Mouse (Mus musculus): ENCODE results near the gene Pax3. TPM values are rescaled to one million over a fixed set of nuclear protein-coding genes. Genes with fewer than 3 reads are reported as not detected.

Pax3 gene
- polyA plus RNA-seq, 1 experiment, result 6.4 TPM

DNA sequence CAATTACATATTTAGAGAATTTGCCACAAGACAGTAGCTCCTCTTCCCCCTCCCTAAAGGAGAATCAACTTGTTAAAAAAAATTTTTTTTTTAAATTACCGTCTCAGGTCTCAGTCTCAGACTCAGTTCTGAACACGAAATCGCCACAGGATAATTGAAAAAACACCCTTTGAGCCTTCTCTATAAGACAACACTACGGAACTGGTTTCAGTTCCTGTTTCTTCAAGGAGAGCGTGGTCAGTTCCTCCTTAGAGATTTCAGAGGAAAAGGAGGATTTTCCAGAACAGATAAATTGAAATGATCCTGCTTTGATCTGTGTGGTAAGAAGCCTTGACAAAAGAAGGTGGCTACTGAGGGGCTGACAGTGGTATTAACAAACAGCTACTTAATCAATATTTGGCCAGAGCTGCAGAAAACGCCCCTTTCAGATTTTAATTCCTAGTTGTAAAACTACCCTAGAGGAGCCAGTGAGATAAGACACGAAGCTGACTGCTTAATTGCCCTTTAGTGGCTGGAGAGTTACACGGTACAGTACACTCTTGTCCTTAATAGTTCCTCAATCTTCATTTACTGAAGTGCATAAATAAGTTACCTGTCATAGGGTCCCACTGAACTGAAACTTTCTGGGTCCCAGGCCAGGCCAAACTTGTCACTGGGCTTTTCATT lies 9.7 kb downstream of the Pax3 start:
- H3K4me3 ChIP-seq (ENCODE audit: insufficient read depth, low read length), result no peak overlapping the region
- no peak for TF ChIP-seq POLR2A (IDR thresholded peaks at IDR 0.05; ENCODE audit: low read depth, low read length)
- no peak for TF ChIP-seq CTCF (IDR thresholded peaks at IDR 0.05; ENCODE audit: borderline replicate concordance, insufficient read depth, low read length)
- H3K4me1 ChIP-seq (ENCODE audit: control insufficient read depth, insufficient read depth, low read length), result 0 out of 2 replicates have a peak, but pooled peaks cover 3% of the 10 kb centered on the region
- H3K27ac ChIP-seq (ENCODE audit: insufficient read depth, low read length), result no peak overlapping the region

DNA sequence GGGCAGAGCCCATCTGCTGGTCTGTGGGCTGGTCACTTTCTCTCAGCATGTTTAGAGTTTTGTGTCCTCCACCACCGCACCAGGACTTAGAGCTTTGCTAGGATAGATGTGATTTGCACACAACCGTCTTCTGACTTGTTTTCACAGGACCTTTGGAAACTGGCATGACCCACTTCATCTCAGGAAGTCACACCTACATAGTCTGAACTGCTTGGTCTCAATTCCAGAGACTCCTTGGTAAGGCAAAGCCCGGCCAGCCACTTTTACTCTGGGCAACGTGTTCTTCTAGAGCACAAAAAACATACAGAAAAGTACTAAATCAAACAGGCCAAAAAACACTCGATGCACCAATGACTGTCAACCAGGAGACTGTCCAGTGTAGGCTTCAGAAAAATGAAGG lies 14.0 kb downstream of the Pax3 start:
- H3K4me3 ChIP-seq (ENCODE audit: insufficient read depth, low read length), result no peak overlapping the region
- no peaks in the 10 kb centered on the region for H3K4me1 ChIP-seq (ENCODE audit: control insufficient read depth, insufficient read depth, low read length)
- TF ChIP-seq CTCF (IDR thresholded peaks at IDR 0.05; ENCODE audit: borderline replicate concordance, insufficient read depth, low read length) (no peak), POLR2A (IDR thresholded peaks at IDR 0.05; ENCODE audit: low read depth, low read length) (no peak)
- no peak overlapping the region for H3K27ac ChIP-seq (ENCODE audit: insufficient read depth, low read length)

DNA sequence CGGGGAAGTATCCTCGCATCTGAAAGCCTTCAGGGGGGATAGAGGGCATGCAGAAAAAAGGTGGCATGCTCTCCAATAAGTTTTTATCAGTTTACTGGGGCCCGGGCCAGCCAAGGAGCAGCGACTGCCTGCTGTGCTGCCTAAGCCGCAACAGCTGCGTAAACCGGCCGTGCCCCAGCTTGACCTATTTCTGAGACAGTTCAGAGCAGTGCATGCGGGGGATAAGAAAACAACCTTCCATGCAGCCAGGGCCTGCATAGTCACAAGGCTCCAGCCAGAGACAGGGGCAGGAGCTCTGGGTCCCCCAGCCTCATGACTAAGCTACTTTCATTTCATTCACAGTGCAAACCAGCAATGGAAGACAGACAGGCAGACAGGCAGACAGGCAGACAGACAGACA lies 15.1 kb downstream of the Pax3 start:
- H3K4me1 ChIP-seq (ENCODE audit: control insufficient read depth, insufficient read depth, low read length), result no peaks in the 10 kb centered on the region
- H3K27ac ChIP-seq (ENCODE audit: insufficient read depth, low read length), result no peak overlapping the region
- TF ChIP-seq POLR2A (IDR thresholded peaks at IDR 0.05; ENCODE audit: low read depth, low read length) (no peak), CTCF (IDR thresholded peaks at IDR 0.05; ENCODE audit: borderline replicate concordance, insufficient read depth, low read length) (no peak)
- no peak overlapping the region for H3K4me3 ChIP-seq (ENCODE audit: insufficient read depth, low read length)

DNA sequence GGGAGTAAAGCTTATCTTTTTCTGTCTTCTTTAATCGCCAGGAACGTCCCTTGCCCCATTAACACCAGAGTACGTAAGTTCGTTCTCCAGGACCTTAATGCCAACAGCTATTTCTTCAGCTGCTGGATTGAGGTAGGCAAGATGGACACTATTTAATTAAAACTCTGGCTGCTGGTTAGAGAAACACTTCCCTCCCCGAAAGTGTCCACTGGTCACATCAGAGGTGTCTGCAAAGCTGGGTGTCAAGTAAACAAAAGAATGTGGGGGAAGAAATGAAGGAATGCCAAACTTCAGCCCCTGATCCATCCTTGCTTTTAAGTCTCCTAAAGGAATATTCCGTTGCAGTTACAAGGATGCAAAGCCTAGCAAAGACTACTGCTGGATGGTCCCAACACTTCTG lies 24.6 kb downstream of the Pax3 start:
- TF ChIP-seq CTCF (IDR thresholded peaks at IDR 0.05; ENCODE audit: borderline replicate concordance, insufficient read depth, low read length), result no peak
- TF ChIP-seq POLR2A (IDR thresholded peaks at IDR 0.05; ENCODE audit: low read depth, low read length), result no peak
- no peaks in the 10 kb centered on the region for H3K4me1 ChIP-seq (ENCODE audit: control insufficient read depth, insufficient read depth, low read length)
- H3K27ac ChIP-seq (ENCODE audit: insufficient read depth, low read length), result no peak overlapping the region

DNA sequence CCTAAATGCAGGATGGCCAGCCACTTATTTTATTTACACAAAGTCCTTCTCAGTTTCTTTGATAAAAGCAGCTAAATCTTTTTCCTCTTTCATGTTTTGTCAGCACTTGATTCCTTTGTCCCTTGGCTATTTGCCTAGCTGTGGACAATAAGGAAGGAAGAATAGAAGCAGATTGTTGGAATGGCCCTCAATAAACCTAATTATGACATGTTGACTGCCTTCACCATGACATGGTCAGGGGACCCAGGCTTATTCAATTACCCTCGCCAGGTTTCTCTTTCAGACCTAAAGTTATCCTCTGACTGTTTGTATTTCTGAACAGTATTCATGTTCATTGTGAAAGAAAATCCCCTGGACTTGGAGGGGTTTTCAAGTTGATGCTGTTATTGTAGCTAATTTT lies 25.3 kb downstream of the Pax3 start:
- TF ChIP-seq POLR2A (IDR thresholded peaks at IDR 0.05; ENCODE audit: low read depth, low read length), result no peak
- TF ChIP-seq CTCF (IDR thresholded peaks at IDR 0.05; ENCODE audit: borderline replicate concordance, insufficient read depth, low read length), result no peak
- Histone ChIP-seq H3K27ac (ENCODE audit: insufficient read depth, low read length) (no peak overlapping the region), H3K4me3 (ENCODE audit: insufficient read depth, low read length) (no peak overlapping the region), H3K4me1 (ENCODE audit: control insufficient read depth, insufficient read depth, low read length) (no peaks in the 10 kb centered on the region)

More for the DNA sequence above, 24.6 kb downstream of the Pax3 start:
- H3K4me3 ChIP-seq (ENCODE audit: insufficient read depth, low read length), result no peak overlapping the region

DNA sequence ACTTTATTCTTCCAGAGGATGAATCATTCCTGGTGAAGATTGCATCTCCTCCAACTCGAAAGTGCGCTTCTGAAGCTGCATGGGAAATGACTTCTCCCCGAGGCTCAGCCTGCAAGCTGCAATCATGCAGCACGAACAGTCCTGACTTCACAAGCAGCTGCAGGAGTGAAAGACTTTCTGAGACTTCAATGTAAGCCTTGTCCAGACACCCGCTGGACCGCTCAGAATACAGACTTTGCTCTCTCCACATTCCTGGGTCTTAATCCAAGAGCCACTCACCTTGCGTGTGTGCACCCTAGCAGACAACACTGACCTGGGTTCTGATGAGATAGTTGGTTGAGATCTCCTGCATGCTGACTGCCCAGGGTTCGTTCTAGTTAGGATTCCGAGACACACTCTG lies 26.2 kb downstream of the Pax3 start:
- no peak for TF ChIP-seq POLR2A (IDR thresholded peaks at IDR 0.05; ENCODE audit: low read depth, low read length)
- TF ChIP-seq CTCF (IDR thresholded peaks at IDR 0.05; ENCODE audit: borderline replicate concordance, insufficient read depth, low read length), result no peak
- Histone ChIP-seq H3K4me3 (ENCODE audit: insufficient read depth, low read length) (no peak overlapping the region), H3K27ac (ENCODE audit: insufficient read depth, low read length) (no peak overlapping the region), H3K4me1 (ENCODE audit: control insufficient read depth, insufficient read depth, low read length) (no peaks in the 10 kb centered on the region)

DNA sequence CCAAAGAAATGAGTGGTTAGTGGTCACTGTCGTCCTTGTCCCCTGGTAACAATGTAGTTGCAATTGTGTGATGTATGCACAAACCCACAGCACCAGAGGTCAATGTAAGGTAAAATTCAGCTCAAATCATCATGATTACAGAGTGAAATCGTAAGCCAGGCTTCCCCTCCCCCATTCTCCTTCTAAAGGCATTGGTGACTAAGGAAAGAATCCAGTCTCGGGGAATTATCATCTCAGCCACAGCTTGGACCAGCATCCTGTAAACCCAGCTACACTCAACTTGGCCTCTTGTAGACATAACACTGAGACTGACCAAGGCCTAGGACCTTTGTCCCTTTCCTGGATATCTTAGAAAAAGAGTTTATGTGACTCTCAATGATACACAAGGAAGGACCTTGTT lies 28.1 kb downstream of the Pax3 start:
- TF ChIP-seq CTCF (IDR thresholded peaks at IDR 0.05; ENCODE audit: borderline replicate concordance, insufficient read depth, low read length), result no peak
- no peak for TF ChIP-seq POLR2A (IDR thresholded peaks at IDR 0.05; ENCODE audit: low read depth, low read length)
- no peak overlapping the region for H3K4me3 ChIP-seq (ENCODE audit: insufficient read depth, low read length)

DNA sequence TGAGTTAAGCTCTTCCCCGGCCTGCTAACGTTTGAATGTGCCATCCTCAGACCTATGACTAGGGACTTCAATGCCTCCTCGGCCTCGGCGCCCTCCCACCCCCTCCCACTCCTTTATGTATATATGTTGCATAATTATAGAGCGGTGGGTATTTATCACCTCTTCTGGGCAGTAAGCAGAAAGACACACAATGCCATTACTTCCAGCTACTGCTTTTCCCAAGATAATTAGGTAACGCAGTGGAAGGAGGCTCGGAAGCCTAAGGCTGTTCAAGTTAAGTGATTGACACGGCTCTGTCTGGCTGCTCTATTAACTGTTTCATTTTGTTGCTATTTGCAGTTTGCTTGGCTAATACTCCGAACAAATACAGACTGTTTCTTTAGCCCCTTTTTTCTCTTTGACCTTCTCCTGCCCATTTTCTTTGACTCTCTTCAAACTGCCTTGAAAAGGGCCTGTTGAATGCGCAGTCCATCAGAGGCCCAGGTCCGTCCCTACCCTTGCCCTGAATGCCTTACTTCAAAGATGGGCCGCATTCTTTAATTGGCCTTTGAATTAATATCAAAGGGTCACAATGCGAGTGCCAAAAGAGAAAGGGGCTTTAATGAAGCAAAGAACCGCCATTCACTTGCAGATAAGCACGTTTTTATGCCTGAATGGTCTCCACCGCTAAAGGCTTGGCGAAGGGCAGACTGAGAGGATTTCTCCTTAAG lies 29.2 kb downstream of the Pax3 start:
- TF ChIP-seq CTCF (IDR thresholded peaks at IDR 0.05; ENCODE audit: borderline replicate concordance, insufficient read depth, low read length) (no peak), POLR2A (IDR thresholded peaks at IDR 0.05; ENCODE audit: low read depth, low read length) (no peak)
- no peak overlapping the region for H3K27ac ChIP-seq (ENCODE audit: insufficient read depth, low read length)
- no peak overlapping the region for H3K4me3 ChIP-seq (ENCODE audit: insufficient read depth, low read length)
- H3K4me1 ChIP-seq (ENCODE audit: control insufficient read depth, insufficient read depth, low read length), result no peaks in the 10 kb centered on the region

More for the DNA sequence above, 28.1 kb downstream of the Pax3 start:
- Histone ChIP-seq H3K4me1 (ENCODE audit: control insufficient read depth, insufficient read depth, low read length) (no peaks in the 10 kb centered on the region), H3K27ac (ENCODE audit: insufficient read depth, low read length) (no peak overlapping the region)

DNA sequence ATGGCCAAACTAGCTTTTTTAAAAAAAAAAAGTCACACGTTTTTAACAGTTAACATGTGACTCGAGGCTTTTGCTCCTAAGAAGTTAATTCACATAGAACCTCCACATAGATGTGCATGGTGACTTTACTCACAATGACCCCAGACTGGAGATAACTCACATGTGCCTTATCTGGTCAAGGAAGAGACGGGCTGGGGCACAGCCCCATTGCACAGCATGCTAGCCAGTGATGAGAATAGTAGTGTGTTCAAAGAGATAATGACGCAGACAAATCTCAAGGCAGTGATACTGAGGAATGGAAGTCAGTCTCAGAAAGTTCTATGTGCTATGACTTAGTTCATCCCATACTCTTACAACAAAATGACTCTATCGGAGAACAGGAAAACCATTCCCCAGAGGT lies 35.2 kb downstream of the Pax3 start:
- Histone ChIP-seq H3K4me1 (ENCODE audit: control insufficient read depth, insufficient read depth, low read length) (no peaks in the 10 kb centered on the region), H3K27ac (ENCODE audit: insufficient read depth, low read length) (no peak overlapping the region), H3K4me3 (ENCODE audit: insufficient read depth, low read length) (no peak overlapping the region)
- no peak for TF ChIP-seq CTCF (IDR thresholded peaks at IDR 0.05; ENCODE audit: borderline replicate concordance, insufficient read depth, low read length)
- no peak for TF ChIP-seq POLR2A (IDR thresholded peaks at IDR 0.05; ENCODE audit: low read depth, low read length)

DNA sequence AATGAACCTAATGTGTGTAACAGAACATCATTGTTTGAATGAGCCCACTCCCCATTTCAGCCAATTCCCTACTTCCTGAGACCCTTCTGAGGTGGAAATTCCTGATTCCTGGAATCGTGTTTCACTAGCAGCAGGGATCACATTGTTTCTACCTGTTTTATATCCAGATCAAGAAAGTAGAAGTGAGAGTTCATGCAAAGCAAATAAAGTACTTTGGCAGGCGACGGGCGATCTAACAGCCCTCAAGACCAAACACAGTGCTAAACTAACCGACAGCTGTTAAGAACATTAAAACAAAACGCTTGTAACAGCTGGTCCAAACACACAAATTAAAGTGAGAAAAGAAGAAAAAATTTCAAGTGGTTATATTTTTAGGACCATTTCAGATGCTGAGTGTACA lies 39.0 kb downstream of the Pax3 start:
- Histone ChIP-seq H3K27ac (ENCODE audit: insufficient read depth, low read length) (no peak overlapping the region), H3K4me1 (ENCODE audit: control insufficient read depth, insufficient read depth, low read length) (no peaks in the 10 kb centered on the region), H3K4me3 (ENCODE audit: insufficient read depth, low read length) (no peak overlapping the region)
- TF ChIP-seq CTCF (IDR thresholded peaks at IDR 0.05; ENCODE audit: borderline replicate concordance, insufficient read depth, low read length) (no peak), POLR2A (IDR thresholded peaks at IDR 0.05; ENCODE audit: low read depth, low read length) (no peak)
